Mouse (Mus musculus) stomach, postnatal 0 days (tissue): Measurements from ENCODE around the gene Eif3k. TPM values are rescaled to one million over a fixed set of nuclear protein-coding genes. Genes with fewer than 3 reads are reported as not detected.

Experiments used
- ATAC-seq: fragments of 200-750 bp; cut with Nextera tagmentation; 2 replicates; pipeline ENCODE4 v1.8.0; 2017; ENCODE audit not compliant: low FRiP score, low TSS enrichment
- DNase-seq: peaks from one replicate; pipeline ENCODE4 v3.0.0-alpha.2; 2016; ENCODE audit warnings: low spot score
- H3K27ac ChIP-seq: fragments of 300-500 bp; sonication (generic); replicated peaks from 2 replicates; pipeline ENCODE4 v1.5.1; 2014; ENCODE audit warnings: mild to moderate bottlenecking, control low read depth
- H3K27me3 ChIP-seq: fragments of 300-500 bp; sonication (generic); 2 replicates; pipeline ENCODE4 v1.6.1; 2014; ENCODE audit warnings: low read length; ENCODE audit not compliant: control insufficient read depth, insufficient read depth
- H3K36me3 ChIP-seq: fragments of 300-500 bp; sonication (generic); 2 replicates; pipeline ENCODE4 v1.6.1; 2014; ENCODE audit warnings: low read length, mixed read lengths; ENCODE audit not compliant: control insufficient read depth, insufficient read depth
- H3K4me1 ChIP-seq: fragments of 300-500 bp; sonication (generic); replicated peaks from 2 replicates; pipeline ENCODE4 v1.6.1; 2014; ENCODE audit warnings: antibody characterized with exemption; ENCODE audit not compliant: control insufficient read depth, insufficient read depth
- H3K4me2 ChIP-seq: fragments of 300-500 bp; sonication (generic); replicated peaks from 2 replicates; pipeline ENCODE4 v1.6.1; 2014; ENCODE audit warnings: low read depth, mild to moderate bottlenecking, control low read depth, moderate library complexity
- H3K4me3 ChIP-seq: fragments of 300-500 bp; sonication (generic); 2 replicates; pipeline ENCODE4 v1.5.1; 2014; ENCODE audit warnings: low read depth, low read length, control low read depth
- H3K9ac ChIP-seq: fragments of 300-500 bp; sonication (generic); 2 replicates; pipeline ENCODE4 v1.6.1; 2014; ENCODE audit warnings: mild to moderate bottlenecking, low read length, control low read depth, mixed read lengths
- H3K9me3 ChIP-seq: fragments of 300-500 bp; sonication (generic); 2 replicates; pipeline ENCODE4 v1.6.1; 2016; ENCODE audit warnings: low read length; ENCODE audit not compliant: control insufficient read depth
- CTCF ChIP-seq: IDR thresholded peaks from 2 replicates; pipeline ENCODE4 v1.5.1; 2016; ENCODE audit warnings: antibody characterized with exemption, low read depth, mild to moderate bottlenecking, moderate library complexity
- EP300 ChIP-seq: optimal IDR thresholded peaks from 2 replicates; pipeline ENCODE3; 2016; ENCODE audit warnings: antibody characterized with exemption
- WGBS: fragments of 180-500 bp; shearing (Covaris S2); extraction: QIAGEN DNeasy Blood & Tissue Kit; methylation state at CpG from one replicate; pipeline ENCODE4 v1.1.7; 2014; 5-methylcytosine and 5-hydroxymethylcytosine counted together
- polyA plus RNA-seq: library from polyadenylated mRNA; unstranded; fragments of >200 nt; fragmentation: Nextera tagmentation; extraction: Ambion mirVana; gene quantifications from 2 replicates; pipeline ENCODE4 v1.2.1, GENCODE M21; 2015

Gene Eif3k
- polyA plus RNA-seq, 1 experiment from 2014 or later, result 295 TPM

GRCm38 (mm10) chr7:29014984-29015383 lies 33.3 kb upstream of the Eif3k start:
- no peak for ATAC-seq
- DNase-seq, result no peak
- Histone ChIP-seq H3K36me3 (no peaks in the 10 kb centered on the region), H3K27ac (no peak overlapping the region), H3K4me3 (no peak overlapping the region), H3K4me2 (no peak overlapping the region), H3K4me1 (peaks cover 3% of the 10 kb centered on the region; the same call in 1 of the 2 replicates), H3K9ac (no peak overlapping the region), H3K9me3 (no peaks in the 10 kb centered on the region), H3K27me3 (no peaks in the 10 kb centered on the region; the same call in 1 of the 2 replicates)
- WGBS, result 93% methylated on average over 1 of the region's 1 CpGs
- TF ChIP-seq CTCF (peak; percentile 45), EP300 (no peak)

- no peaks in the 10 kb centered on the region for H3K36me3 ChIP-seq
- no peaks in the 10 kb centered on the region for H3K4me1 ChIP-seq
- no peak for ATAC-seq
- H3K9ac ChIP-seq, result no peak overlapping the region
- no peak overlapping the region for H3K4me3 ChIP-seq
- no peaks in the 10 kb centered on the region for H3K9me3 ChIP-seq
- no peak for DNase-seq
- 61% methylated on average over 8 of the region's 9 CpGs for WGBS
- TF ChIP-seq EP300 (no peak), CTCF (no peak)
- no peaks in the 10 kb centered on the region for H3K27me3 ChIP-seq
- no peak overlapping the region for H3K4me2 ChIP-seq
- no peak overlapping the region for H3K27ac ChIP-seq
These were observed 27.1 kb upstream of the Eif3k start for GRCm38 (mm10) chr7:29008714-29009113.

GRCm38 (mm10) chr7:29008171-29008570 lies 26.5 kb upstream of the Eif3k start:
- TF ChIP-seq CTCF (no peak), EP300 (no peak)
- H3K9me3 ChIP-seq, result no peaks in the 10 kb centered on the region
- no peak overlapping the region for H3K9ac ChIP-seq
- no peaks in the 10 kb centered on the region for H3K36me3 ChIP-seq
- ATAC-seq (no peak), DNase-seq (no peak)
- no peaks in the 10 kb centered on the region for H3K27me3 ChIP-seq
- H3K4me3 ChIP-seq, result no peak overlapping the region
- no peaks in the 10 kb centered on the region for H3K4me1 ChIP-seq
- WGBS, result 95% methylated on average over 10 of the region's 10 CpGs
- no peak overlapping the region for H3K4me2 ChIP-seq
- H3K27ac ChIP-seq, result no peak overlapping the region

- Histone ChIP-seq H3K27me3 (no peaks in the 10 kb centered on the region), H3K9ac (no peak overlapping the region), H3K27ac (no peak overlapping the region), H3K4me3 (no peak overlapping the region), H3K9me3 (no peaks in the 10 kb centered on the region), H3K4me1 (no peaks in the 10 kb centered on the region), H3K36me3 (no peaks in the 10 kb centered on the region), H3K4me2 (no peak overlapping the region)
- DNase-seq (peak; percentile 25), ATAC-seq (0 out of 2 replicates have a peak, but pooled peaks have one; percentile 46)
- WGBS, result 70% methylated on average over 9 of the region's 9 CpGs
- TF ChIP-seq CTCF (no peak), EP300 (no peak)
These were observed 25.8 kb upstream of the Eif3k start for GRCm38 (mm10) chr7:29007224-29008101.

- no peaks in the 10 kb centered on the region for H3K9me3 ChIP-seq
- peak overlapping the region; percentile 77 for H3K4me2 ChIP-seq
- H3K4me1 ChIP-seq, result peaks cover 3% of the 10 kb centered on the region; the same call in 1 of the 2 replicates
- no peak overlapping the region; the same call in 1 of the 2 replicates for H3K27ac ChIP-seq
- peak overlapping the region; percentile 45 for H3K4me3 ChIP-seq
- TF ChIP-seq CTCF, result no peak
- no peak for TF ChIP-seq EP300
- ATAC-seq, result peak; percentile 88
- 5% methylated on average over 43 of the region's 43 CpGs for WGBS
- H3K9ac ChIP-seq, result peak overlapping the region; percentile 65
- no peaks in the 10 kb centered on the region for H3K27me3 ChIP-seq
- DNase-seq, result peak; percentile 91
- no peaks in the 10 kb centered on the region for H3K36me3 ChIP-seq
These were observed 19.3 kb upstream of the Eif3k start for GRCm38 (mm10) chr7:29000651-29001605.
